Mouse (Mus musculus): ENCODE results near the gene Nol12.

Nol12 gene

GRCm38 (mm10) chr15:78990093-78990463, 55.3 kb downstream of the Nol12 start:
- in situ Hi-C loops (cut with MboI; ENCODE audit: low sequenced_read_pairs), result no loop called here

GRCm38 (mm10) chr15:78990970-78991525, 56.3 kb downstream of the Nol12 start:
- in situ Hi-C loops (cut with MboI; ENCODE audit: low sequenced_read_pairs), result no loop called here

DNA sequence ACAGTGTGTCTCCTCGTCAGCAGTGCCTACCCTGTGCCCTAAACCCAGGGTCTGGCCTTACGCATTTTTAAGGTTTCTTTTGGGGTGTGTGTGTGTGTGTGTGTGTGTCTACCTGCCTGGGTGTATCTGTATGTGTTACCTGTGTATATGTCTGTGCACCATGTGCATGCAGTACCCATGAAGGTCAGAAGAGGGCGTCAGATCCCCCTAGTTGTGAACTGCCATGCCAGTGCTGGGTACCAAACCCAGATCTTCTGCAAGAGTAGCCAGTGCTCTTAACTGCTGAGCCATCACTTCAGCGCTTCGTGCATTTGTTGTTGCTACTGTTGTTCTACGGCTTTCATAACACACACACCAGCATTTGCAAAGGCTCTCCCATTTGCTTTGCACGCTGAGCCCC, 57.5 kb downstream of the Nol12 start:
- in situ Hi-C loops (cut with MboI; ENCODE audit: low sequenced_read_pairs), result no loop called here

GRCm38 (mm10) chr15:78992925-78993324, 58.2 kb downstream of the Nol12 start:
- in situ Hi-C loops (cut with MboI; ENCODE audit: low sequenced_read_pairs), result no loop called here
